Mouse (Mus musculus): Measurements from ENCODE around the gene Klc1. TPM values are rescaled to one million over a fixed set of nuclear protein-coding genes. Genes with fewer than 3 reads are reported as not detected.

Klc1 gene
- polyA plus RNA-seq, 1 experiment from 2014 or later: 117 TPM

DNA sequence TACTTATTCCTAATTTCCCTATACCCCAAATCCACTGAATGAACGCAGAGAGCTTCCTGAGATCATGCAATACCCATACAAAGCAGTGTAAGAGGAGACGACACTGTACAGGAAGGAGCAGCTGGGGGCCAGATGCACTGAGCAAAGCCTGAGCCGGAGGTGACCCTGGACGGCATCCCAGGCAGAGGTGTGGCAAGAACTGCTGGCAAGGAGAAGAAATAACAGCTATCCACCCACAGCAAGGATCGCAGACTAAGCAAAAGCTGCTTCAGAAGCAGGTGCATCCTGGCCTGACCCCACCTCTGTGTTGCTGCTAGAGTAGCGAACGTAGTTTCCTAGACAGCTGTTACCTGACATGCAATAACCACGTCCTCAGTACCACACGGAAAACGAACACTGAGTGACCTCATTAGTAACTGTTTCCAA is 94.4 kb downstream of the Klc1 start:
- Histone ChIP-seq H3K27ac (ENCODE audit: poor library complexity, severe bottlenecking) (no peak overlapping the region), H3K9ac (no peak overlapping the region), H3K4me2 (no peak overlapping the region), H3K4me3 (no peak overlapping the region), H3K27me3 (replicated peaks) (no peaks in the 10 kb centered on the region), H3K4me1 (replicated peaks) (peaks cover 12% of the 10 kb centered on the region), H3K36me3 (peaks cover 21% of the 10 kb centered on the region), H3K9me3 (replicated peaks) (no peaks in the 10 kb centered on the region)
- ATAC-seq (ENCODE audit: insufficient number of reproducible peaks, low FRiP score): no peak
- WGBS: 65% methylated on average over 10 of the region's 10 CpGs

DNA sequence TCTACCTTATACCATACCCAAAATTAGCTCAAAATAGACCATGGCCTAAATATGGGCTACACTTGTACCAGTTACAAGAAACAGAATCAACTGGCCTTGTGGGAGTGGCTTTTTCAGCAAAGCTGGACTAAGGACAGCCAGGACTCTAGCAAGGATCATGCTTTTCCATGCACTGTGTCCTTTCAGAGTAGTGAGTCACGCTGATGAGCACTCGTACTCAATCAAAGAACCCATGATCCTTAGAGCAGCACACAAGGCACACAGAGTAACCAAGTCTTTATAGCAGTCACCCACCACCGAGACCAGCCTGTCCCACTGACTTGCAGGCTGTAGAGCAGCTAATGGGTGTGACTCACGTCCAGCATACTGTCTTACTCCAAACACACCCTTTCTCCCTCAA is 94.9 kb downstream of the Klc1 start:
- Histone ChIP-seq H3K9me3 (replicated peaks) (no peaks in the 10 kb centered on the region), H3K4me2 (no peak overlapping the region), H3K36me3 (peaks cover 26% of the 10 kb centered on the region), H3K4me3 (no peak overlapping the region), H3K4me1 (replicated peaks) (peaks cover 7% of the 10 kb centered on the region), H3K27me3 (replicated peaks) (no peaks in the 10 kb centered on the region), H3K27ac (ENCODE audit: poor library complexity, severe bottlenecking) (no peak overlapping the region), H3K9ac (no peak overlapping the region)
- WGBS: 78% methylated on average over 4 of the region's 4 CpGs
- no peak for ATAC-seq (ENCODE audit: insufficient number of reproducible peaks, low FRiP score)

DNA sequence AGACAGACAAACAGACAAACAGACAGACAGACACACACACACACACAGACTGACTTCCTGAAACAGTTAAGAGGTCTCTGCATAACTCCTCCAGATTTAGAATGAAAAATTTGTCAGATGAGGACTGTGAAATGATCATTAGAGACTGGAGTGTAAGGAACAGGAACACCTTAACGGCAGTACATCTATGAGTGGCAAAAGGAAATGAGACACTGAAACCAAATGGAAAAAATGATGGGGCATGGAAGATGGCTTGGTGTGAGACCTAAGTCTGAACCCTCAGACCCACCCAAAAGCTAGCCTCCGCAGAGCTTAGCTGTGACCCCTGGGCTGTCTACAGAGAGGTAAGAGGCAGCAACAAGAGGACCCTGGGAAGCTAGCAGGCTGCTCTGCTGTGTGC is 96.8 kb downstream of the Klc1 start:
- WGBS: 82% methylated on average over 2 of the region's 2 CpGs
- Histone ChIP-seq H3K9me3 (replicated peaks) (no peaks in the 10 kb centered on the region), H3K4me1 (replicated peaks) (peaks cover 5% of the 10 kb centered on the region), H3K27me3 (replicated peaks) (no peaks in the 10 kb centered on the region), H3K4me3 (no peak overlapping the region), H3K9ac (no peak overlapping the region), H3K27ac (ENCODE audit: poor library complexity, severe bottlenecking) (no peak overlapping the region), H3K4me2 (no peak overlapping the region), H3K36me3 (peaks cover 31% of the 10 kb centered on the region)
- no peak for ATAC-seq (ENCODE audit: insufficient number of reproducible peaks, low FRiP score)

Other genes with a start within 250 kb of the Klc1 start
- gene Eif5, start 220.8 kb upstream of the Klc1 start, polyA plus RNA-seq (2016; fragmentation: Nextera tagmentation; extraction: Ambion mirVana): 510 TPM in 2 replicates
- gene Mark3, start 184.3 kb upstream of the Klc1 start, polyA plus RNA-seq (2016; fragmentation: Nextera tagmentation; extraction: Ambion mirVana): 51.0 and 53.7 TPM in 2 replicates
- 363 and 373 TPM in 2 replicates for gene Ckb, start 86.5 kb upstream of the Klc1 start, polyA plus RNA-seq (2016; fragmentation: Nextera tagmentation; extraction: Ambion mirVana)
- gene Trmt61a, start 80.7 kb upstream of the Klc1 start, polyA plus RNA-seq (2016; fragmentation: Nextera tagmentation; extraction: Ambion mirVana): 8.8 and 10.2 TPM in 2 replicates
- 40.2 and 41.3 TPM in 2 replicates for gene Bag5, start 45.6 kb upstream of the Klc1 start, polyA plus RNA-seq (2016; fragmentation: Nextera tagmentation; extraction: Ambion mirVana)
- gene Apopt1, start 45.6 kb upstream of the Klc1 start, polyA plus RNA-seq (2016; fragmentation: Nextera tagmentation; extraction: Ambion mirVana): 46.6 and 48.8 TPM in 2 replicates
- gene Xrcc3, start 55.0 kb downstream of the Klc1 start, polyA plus RNA-seq (2016; fragmentation: Nextera tagmentation; extraction: Ambion mirVana): 6.1 and 8.1 TPM in 2 replicates
- 70.6 and 71.9 TPM in 2 replicates for gene Zfyve21, start 55.3 kb downstream of the Klc1 start, polyA plus RNA-seq (2016; fragmentation: Nextera tagmentation; extraction: Ambion mirVana)
- gene Ppp1r13b, start 149.3 kb downstream of the Klc1 start, polyA plus RNA-seq (2016; fragmentation: Nextera tagmentation; extraction: Ambion mirVana): 17.9 and 19.8 TPM in 2 replicates
- gene Atp5mpl, start 208.1 kb downstream of the Klc1 start, polyA plus RNA-seq (2016; fragmentation: Nextera tagmentation; extraction: Ambion mirVana): 1,412 and 1,427 TPM in 2 replicates
- 0.14 and 0.37 TPM in 2 replicates for gene Tdrd9, start 212.7 kb downstream of the Klc1 start, polyA plus RNA-seq (2016; fragmentation: Nextera tagmentation; extraction: Ambion mirVana)
- gene Rd3l, start 222.5 kb downstream of the Klc1 start, polyA plus RNA-seq (2016; fragmentation: Nextera tagmentation; extraction: Ambion mirVana): 0.62 and 0.64 TPM in 2 replicates

Data from heart, embryonic 12.5 days (tissue).